Mouse (Mus musculus) heart, postnatal 0 days (tissue): ENCODE measurements around the gene Hspb6. TPM values are rescaled to one million over a fixed set of nuclear protein-coding genes. Genes with fewer than 3 reads are reported as not detected.

Experiments
- ATAC-seq: fragments of 200-750 bp; cut with Nextera tagmentation; 2 replicates; pipeline ENCODE4 v1.8.0; 2017; ENCODE audit warnings: low read depth, moderate number of reproducible peaks, moderate library complexity; ENCODE audit not compliant: insufficient read depth
- DNase-seq: peaks from one replicate; pipeline ENCODE4 v3.0.0-alpha.2; 2016; ENCODE audit warnings: low spot score
- H3K27ac ChIP-seq: fragments of 300-500 bp; sonication (generic); 2 replicates; pipeline ENCODE4 v1.5.1; 2014; ENCODE audit warnings: low read depth, mild to moderate bottlenecking
- H3K27me3 ChIP-seq: fragments of 300-500 bp; sonication (generic); 2 replicates; pipeline ENCODE4 v1.6.1; 2014; ENCODE audit warnings: low read length, mixed read lengths; ENCODE audit not compliant: control insufficient read depth, insufficient read depth
- H3K36me3 ChIP-seq: fragments of 300-500 bp; sonication (generic); replicated peaks from 2 replicates; pipeline ENCODE4 v1.6.1; 2014; ENCODE audit warnings: low read length, mixed read lengths; ENCODE audit not compliant: control insufficient read depth, insufficient read depth
- H3K4me1 ChIP-seq: fragments of 300-500 bp; sonication (generic); 2 replicates; pipeline ENCODE4 v1.6.1; 2014; ENCODE audit warnings: antibody characterized with exemption; ENCODE audit not compliant: control insufficient read depth, insufficient read depth
- H3K4me2 ChIP-seq: fragments of 300-500 bp; sonication (generic); 2 replicates; pipeline ENCODE4 v1.6.1; 2014; ENCODE audit warnings: low read depth, mild to moderate bottlenecking, low read length, moderate library complexity
- H3K4me3 ChIP-seq: fragments of 300-500 bp; sonication (generic); 2 replicates; pipeline ENCODE4 v1.5.1; 2014; ENCODE audit warnings: low read depth, low read length
- H3K9ac ChIP-seq: fragments of 300-500 bp; sonication (generic); replicated peaks from 2 replicates; pipeline ENCODE4 v1.6.1; 2014; ENCODE audit warnings: low read depth, low read length, mixed read lengths
- H3K9me3 ChIP-seq: fragments of 300-500 bp; sonication (generic); replicated peaks from 2 replicates; pipeline ENCODE4 v1.6.1; 2016; ENCODE audit warnings: low read length; ENCODE audit not compliant: control insufficient read depth
- CTCF ChIP-seq: IDR thresholded peaks from 2 replicates; pipeline ENCODE4 v1.5.1; 2016; ENCODE audit warnings: antibody characterized with exemption, control low read depth, low read depth
- EP300 ChIP-seq: IDR thresholded peaks from 2 replicates; pipeline ENCODE4 v1.6.1; 2016; ENCODE audit warnings: antibody characterized with exemption, low read depth
- WGBS: fragments of 180-500 bp; shearing (Covaris S2); extraction: QIAGEN DNeasy Blood & Tissue Kit; methylation state at CpG from one replicate; pipeline ENCODE4 v1.1.7; 2014; 5-methylcytosine and 5-hydroxymethylcytosine counted together
- polyA plus RNA-seq: library from polyadenylated mRNA; unstranded; fragments of >200 nt; fragmentation: Nextera tagmentation; extraction: Ambion mirVana; gene quantifications from 2 replicates; pipeline ENCODE4 v1.2.1, GENCODE M21; 2015
- total RNA-seq: library from RNA; depleted of rRNA; stranded (reverse); fragments of >200 nt; gene quantifications from 2 replicates; pipeline ENCODE4 v1.2.3, GENCODE M21; 2014; ENCODE audit warnings: low replicate concordance

Hspb6 gene
- total and polyA plus RNA-seq, 2 experiments from 2014 or later, result 72.0 to 339 TPM

- TF ChIP-seq EP300 (no peak), CTCF (no peak)
- WGBS, result 82% methylated on average over 9 of the region's 9 CpGs
- Histone ChIP-seq H3K36me3 (peaks cover 47% of the 10 kb centered on the region), H3K4me3 (no peak overlapping the region), H3K9me3 (no peaks in the 10 kb centered on the region), H3K4me2 (no peak overlapping the region), H3K4me1 (peaks cover 21% of the 10 kb centered on the region), H3K27ac (no peak overlapping the region), H3K27me3 (no peaks in the 10 kb centered on the region), H3K9ac (no peak overlapping the region)
- DNase-seq (no peak), ATAC-seq (no peak)
These were observed 20.6 kb upstream of the Hspb6 start for GRCm38 (mm10) chr7:30531291-30531815.

- peak; percentile 47 for DNase-seq
- TF ChIP-seq EP300, result no peak
- no peak for TF ChIP-seq CTCF
- no peak overlapping the region for H3K9ac ChIP-seq
These were observed 19.0 kb upstream of the Hspb6 start for GRCm38 (mm10) chr7:30532931-30533330.

GRCm38 (mm10) chr7:30533941-30534632 is 17.9 kb upstream of the Hspb6 start:
- H3K27me3 ChIP-seq, result no peaks in the 10 kb centered on the region
- peaks cover 22% of the 10 kb centered on the region for H3K36me3 ChIP-seq
- peak overlapping the region; percentile 58 for H3K4me3 ChIP-seq
- WGBS, result 14% methylated on average over 23 of the region's 26 CpGs
- H3K4me2 ChIP-seq, result peak overlapping the region; percentile 86
- H3K4me1 ChIP-seq, result peaks cover 21% of the 10 kb centered on the region
- TF ChIP-seq EP300, result no peak
- no peak for TF ChIP-seq CTCF
- H3K9ac ChIP-seq, result peak overlapping the region; percentile 60
- DNase-seq (no peak), ATAC-seq (peak; percentile 7; the same call in 1 of the 2 replicates)
- H3K27ac ChIP-seq, result no peak overlapping the region
- no peaks in the 10 kb centered on the region for H3K9me3 ChIP-seq

More at GRCm38 (mm10) chr7:30532931-30533330, 19.0 kb upstream of the Hspb6 start:
- Histone ChIP-seq H3K9me3 (no peaks in the 10 kb centered on the region), H3K4me3 (no peak overlapping the region), H3K4me1 (peaks cover 21% of the 10 kb centered on the region), H3K27ac (no peak overlapping the region), H3K4me2 (peak overlapping the region; percentile 27; the same call in 1 of the 2 replicates), H3K36me3 (peaks cover 33% of the 10 kb centered on the region), H3K27me3 (no peaks in the 10 kb centered on the region)
- WGBS, result 19% methylated on average over 8 of the region's 8 CpGs
- peak; percentile 27 for ATAC-seq

GRCm38 (mm10) chr7:30534633-30535577 is 17.1 kb upstream of the Hspb6 start, which contains the start of gene Arhgap33:
TSS of gene Arhgap33 (minus strand) at chr7:30535060.
- peak; percentile 96 for ATAC-seq
- peak within 1 kb of the TSS; percentile 86 for H3K4me2 ChIP-seq
- H3K4me3 ChIP-seq, result peak within 1 kb of the TSS; percentile 58
- WGBS, result under 1% methylated on average over 68 of the region's 84 CpGs
- no peak within 1 kb of the TSS for H3K27ac ChIP-seq
- H3K4me1 ChIP-seq, result peaks cover 21% of the 10 kb centered on the region
- H3K9ac ChIP-seq, result peak within 1 kb of the TSS; percentile 60
- no peaks in the 10 kb centered on the region for H3K27me3 ChIP-seq
- H3K9me3 ChIP-seq, result no peaks in the 10 kb centered on the region
- DNase-seq, result peak; percentile 94
- H3K36me3 ChIP-seq, result peaks cover 16% of the 10 kb centered on the region
- TF ChIP-seq EP300, result no peak
- no peak for TF ChIP-seq CTCF

GRCm38 (mm10) chr7:30540572-30540971 is 11.4 kb upstream of the Hspb6 start:
- Histone ChIP-seq H3K27me3 (no peaks in the 10 kb centered on the region), H3K4me2 (no peak overlapping the region), H3K9ac (no peak overlapping the region), H3K36me3 (peaks cover 8% of the 10 kb centered on the region), H3K9me3 (no peaks in the 10 kb centered on the region), H3K4me1 (no peaks in the 10 kb centered on the region), H3K4me3 (no peak overlapping the region), H3K27ac (no peak overlapping the region)
- no peak for TF ChIP-seq CTCF
- TF ChIP-seq EP300, result no peak
- no peak for ATAC-seq
- DNase-seq, result no peak
- 88% methylated on average over 7 of the region's 7 CpGs for WGBS
